Mouse (Mus musculus): ENCODE results near the gene Gm37240.

The Gm37240 gene

GRCm38 (mm10) chr3:84806206-84806605 lies 1081.1 kb downstream of the Gm37240 start:
- no peak for DNase-seq

GRCm38 (mm10) chr3:84804036-84804435 lies 1083.3 kb downstream of the Gm37240 start:
- DNase-seq = no peak

DNA sequence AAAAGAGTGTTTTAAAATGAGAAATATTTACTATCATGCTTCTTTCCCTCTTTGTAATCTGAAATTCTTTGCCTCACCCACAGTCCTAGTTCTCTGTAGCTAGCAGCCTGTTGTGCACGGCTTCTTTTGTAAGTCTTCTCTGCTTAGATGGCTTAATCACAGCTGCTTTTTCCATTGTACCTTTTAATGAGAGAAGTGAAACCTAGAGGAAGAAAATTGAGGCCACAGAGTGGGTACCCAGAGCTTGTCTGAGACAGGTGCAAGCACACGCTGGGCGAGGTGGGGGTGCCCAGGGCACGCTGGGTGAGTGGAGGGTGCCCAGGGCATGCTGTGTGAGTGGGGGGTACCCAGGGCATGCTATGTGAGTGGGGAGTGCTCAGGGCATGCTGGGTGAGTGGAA lies 1099.4 kb downstream of the Gm37240 start:
- DNase-seq = no peak

DNA sequence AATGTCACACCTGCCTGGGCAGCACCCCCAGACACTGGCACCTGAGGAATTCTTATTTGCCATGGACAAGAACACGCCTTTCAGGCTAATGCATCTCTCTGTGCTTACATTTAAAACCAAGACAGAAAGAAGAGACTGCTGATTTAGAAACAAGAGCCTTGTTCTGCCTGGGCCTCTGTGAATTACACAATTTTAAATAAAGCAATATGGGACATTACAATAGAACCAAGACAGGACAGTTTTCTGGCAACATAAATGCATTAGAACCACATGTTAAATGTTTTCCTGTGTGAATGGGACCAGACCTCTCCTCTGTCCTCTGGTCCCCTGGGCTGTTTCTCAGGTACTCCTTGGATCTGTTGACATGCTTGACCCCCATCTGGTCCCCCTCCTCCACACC lies 1111.2 kb downstream of the Gm37240 start:
- no peak for DNase-seq

GRCm38 (mm10) chr3:84775577-84775976 lies 1111.7 kb downstream of the Gm37240 start:
- DNase-seq = no peak

- DNase-seq = no peak
Measured at GRCm38 (mm10) chr3:84775067-84775423, 1112.3 kb downstream of the Gm37240 start.

DNA sequence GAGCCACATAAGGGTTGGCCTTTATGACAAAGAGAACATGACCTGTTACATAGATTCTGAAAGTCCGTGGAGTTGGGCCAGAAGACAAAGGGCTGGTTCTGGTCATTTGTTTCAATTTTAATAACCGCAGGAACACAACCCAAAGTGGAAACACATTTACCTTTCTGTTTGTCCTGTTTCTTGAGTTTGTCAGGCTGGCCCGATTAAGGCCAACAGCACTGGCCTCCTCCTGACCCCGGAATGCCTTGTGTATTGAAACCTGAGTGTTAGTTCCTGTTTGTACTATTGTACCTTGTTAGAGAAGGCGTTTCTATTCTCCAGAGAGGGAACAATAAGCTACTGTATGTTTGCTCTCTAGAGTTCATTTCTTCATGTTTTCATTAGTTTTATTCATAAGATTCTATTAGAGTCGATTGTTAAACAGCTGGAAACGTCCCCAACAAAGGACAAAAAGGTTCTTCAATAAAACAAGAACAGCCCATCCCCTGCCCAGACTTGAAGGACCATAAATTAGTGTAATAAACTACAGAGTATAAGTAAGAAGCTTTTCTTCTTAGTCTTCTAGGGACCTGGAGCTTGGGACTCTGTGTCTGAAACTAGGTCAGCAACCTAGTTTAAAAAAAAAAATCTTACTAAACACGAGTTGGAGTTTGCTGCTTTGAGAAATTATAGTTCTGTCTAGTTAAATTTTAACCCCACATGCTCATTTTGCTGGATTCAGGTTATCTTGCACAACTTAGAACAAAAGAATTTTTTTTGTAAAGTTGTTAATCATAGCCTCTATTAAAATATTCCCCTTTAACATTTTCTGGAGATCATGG lies 1112.9 kb downstream of the Gm37240 start:
- DNase-seq = no peak

- peak; percentile 89 for DNase-seq
Measured at GRCm38 (mm10) chr3:84771980-84772379, 1115.3 kb downstream of the Gm37240 start.

DNA sequence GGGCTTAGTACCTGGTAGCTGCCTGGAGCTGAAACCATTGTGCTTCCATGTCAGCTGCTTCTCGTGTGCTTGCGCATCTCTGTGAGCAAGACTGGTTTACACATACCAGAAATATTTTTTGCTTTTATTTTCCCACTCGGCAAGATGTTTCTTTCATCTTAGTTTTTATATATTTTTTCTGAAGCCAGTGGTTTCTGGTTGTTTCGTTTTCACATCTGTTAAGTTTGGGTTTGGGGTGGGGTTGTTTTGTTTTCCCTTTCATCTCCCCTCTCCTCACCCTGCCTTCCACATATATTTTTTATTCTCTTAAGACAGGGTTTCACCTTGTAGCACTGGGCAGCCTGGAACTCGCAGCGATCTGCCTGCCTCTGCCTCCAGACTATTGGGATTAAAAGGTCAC lies 1116.8 kb downstream of the Gm37240 start:
- peak; percentile 30 for DNase-seq

GRCm38 (mm10) chr3:84769411-84769810 lies 1117.9 kb downstream of the Gm37240 start:
- DNase-seq = peak; percentile 81

DNA sequence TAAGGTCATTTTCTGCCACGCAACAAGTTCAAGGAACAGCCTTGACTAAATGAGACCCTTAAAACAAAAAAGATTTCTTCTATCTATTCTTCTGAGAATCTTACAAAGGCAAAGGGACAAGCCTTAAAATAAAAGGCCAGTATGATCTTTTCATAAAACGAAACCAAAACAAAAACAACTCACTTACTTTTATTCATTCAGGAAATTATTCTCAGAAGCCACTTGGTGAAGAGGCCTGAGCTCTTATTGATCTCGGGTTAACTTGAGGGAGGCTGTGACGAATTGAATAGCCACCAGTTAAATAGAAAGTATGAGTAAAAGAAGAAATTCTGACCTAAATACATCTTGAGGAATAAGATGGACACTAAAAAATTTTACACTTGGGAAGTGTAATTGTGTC lies 1118.4 kb downstream of the Gm37240 start:
- DNase-seq = no peak

GRCm38 (mm10) chr3:84753816-84754215 lies 1133.5 kb downstream of the Gm37240 start:
- DNase-seq = peak; percentile 18

- peak; percentile 74 for DNase-seq
Measured at GRCm38 (mm10) chr3:84749222-84749621, 1138.1 kb downstream of the Gm37240 start.

GRCm38 (mm10) chr3:84748139-84748538 lies 1139.2 kb downstream of the Gm37240 start:
- peak; percentile 85 for DNase-seq

DNA sequence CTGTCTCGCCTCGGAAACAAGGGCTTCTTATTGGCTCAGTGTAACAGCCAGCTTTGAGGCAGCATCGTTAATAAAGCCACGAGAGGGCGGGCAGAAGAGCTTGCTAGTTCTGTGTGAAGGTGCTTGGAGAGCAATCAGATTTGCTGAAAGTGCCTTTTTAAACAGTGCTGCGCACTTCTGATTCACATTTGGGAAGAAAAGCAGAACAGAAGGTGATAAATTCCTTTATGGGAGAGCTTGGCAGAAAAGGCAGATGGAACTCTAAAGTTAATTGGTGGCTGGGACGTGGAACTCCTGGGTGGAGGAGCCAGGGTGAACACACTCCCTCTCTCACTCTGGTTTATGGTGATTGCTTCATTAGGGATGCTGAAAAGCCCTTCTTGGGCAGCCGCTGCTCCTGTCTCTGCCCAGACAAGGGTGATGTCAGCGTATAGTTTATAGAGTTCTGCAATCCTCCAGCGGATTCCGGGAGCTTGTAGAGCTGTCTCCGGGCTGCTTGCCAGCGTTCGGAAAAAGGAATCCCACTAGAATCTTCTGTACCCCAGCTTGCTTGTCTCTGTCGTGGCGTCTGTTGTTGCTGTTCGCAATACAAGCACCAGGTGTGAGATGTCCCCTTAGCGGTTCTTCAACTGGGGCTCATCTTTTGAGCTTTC lies 1141.7 kb downstream of the Gm37240 start:
- peak; percentile 95 for DNase-seq

- peak; percentile 94 for DNase-seq
Measured at GRCm38 (mm10) chr3:84744707-84745106, 1142.6 kb downstream of the Gm37240 start.

DNA sequence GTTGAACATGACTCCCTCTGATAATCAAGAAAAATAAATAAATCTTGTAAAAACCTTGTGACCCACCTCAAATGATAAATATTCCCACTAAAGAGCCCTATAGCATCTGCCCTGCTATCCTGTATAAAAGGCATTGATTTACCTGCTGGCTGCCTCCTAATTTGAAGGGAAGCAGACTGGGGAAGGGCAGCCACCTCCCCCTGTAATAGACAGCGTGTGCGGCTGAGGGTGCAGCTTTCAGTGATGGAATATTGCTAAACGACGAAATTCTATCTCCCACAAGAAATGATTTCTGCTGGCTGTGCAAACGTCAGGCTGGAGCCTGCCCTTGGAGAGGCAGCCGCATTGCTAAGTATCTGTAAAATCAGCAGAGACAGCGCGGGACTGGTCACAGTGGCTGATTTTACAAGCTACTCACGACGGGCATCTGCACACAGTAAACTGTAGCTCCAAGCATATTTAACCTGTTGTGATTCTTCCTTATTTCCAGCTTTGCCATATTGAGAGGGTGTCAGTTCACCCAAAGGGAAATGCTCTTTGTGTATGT lies 1147.2 kb downstream of the Gm37240 start:
- DNase-seq = peak; percentile 79

- DNase-seq = peak; percentile 72
Measured at GRCm38 (mm10) chr3:84737137-84737536, 1150.2 kb downstream of the Gm37240 start.

GRCm38 (mm10) chr3:84735716-84736115 lies 1151.6 kb downstream of the Gm37240 start:
- DNase-seq = peak; percentile 76

- DNase-seq = no peak
Measured at GRCm38 (mm10) chr3:84732516-84732915, 1154.8 kb downstream of the Gm37240 start.

- DNase-seq = peak; percentile 71
Measured at GRCm38 (mm10) chr3:84732016-84732502, 1155.3 kb downstream of the Gm37240 start.

- peak; percentile 31 for DNase-seq
Measured at GRCm38 (mm10) chr3:84731403-84732015, 1155.8 kb downstream of the Gm37240 start.

DNA sequence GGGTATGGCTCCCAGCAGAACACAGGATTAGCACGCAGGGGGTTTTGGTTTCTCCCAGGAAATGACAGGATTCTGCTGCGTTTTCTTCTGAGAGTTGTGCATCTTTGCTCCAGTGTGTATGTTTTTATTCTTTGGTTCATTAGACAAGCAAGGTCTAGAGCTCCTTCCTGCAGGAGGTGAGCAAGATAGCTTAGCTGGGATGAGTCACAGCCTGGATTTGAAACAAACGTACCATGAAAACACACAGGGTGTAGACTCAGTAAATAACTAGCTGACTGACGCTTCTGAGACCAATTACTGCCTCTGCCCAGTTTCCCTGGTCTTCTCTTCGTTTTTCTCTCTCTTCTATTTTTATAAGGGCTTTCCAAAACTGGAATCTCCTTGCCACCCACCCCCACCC lies 1156.3 kb downstream of the Gm37240 start:
- peak; percentile 25 for DNase-seq

All from heart, adult 11 months (tissue).